Mouse (Mus musculus) C2C12 (cell line): ENCODE data around the gene Fkbp14. TPM values are rescaled to one million over a fixed set of nuclear protein-coding genes. Genes with fewer than 3 reads are reported as not detected.

Experiments used
- H3K27me3 ChIP-seq: one replicate; pipeline ENCODE4 v1.6.1; 2011; ENCODE audit not compliant: control insufficient read depth, insufficient read depth, insufficient read length
- H3K36me3 ChIP-seq: one replicate; pipeline ENCODE4 v1.6.1; 2011; ENCODE audit not compliant: control insufficient read depth, insufficient read depth
- H3K4me3 ChIP-seq: one replicate; pipeline ENCODE4 v1.5.1; 2011; ENCODE audit warnings: mild to moderate bottlenecking, control low read depth; ENCODE audit not compliant: poor library complexity, insufficient read depth, severe bottlenecking
- H3K79me2 ChIP-seq: one replicate; pipeline ENCODE4 v1.6.1; 2011; ENCODE audit not compliant: control insufficient read depth, insufficient read depth
- H3K79me3 ChIP-seq: one replicate; pipeline ENCODE4 v1.6.1; 2011; ENCODE audit warnings: low read depth, control low read depth
- H3ac ChIP-seq: one replicate; pipeline ENCODE3; 2011; ENCODE audit warnings: low read depth; ENCODE audit not compliant: control insufficient read depth, insufficient read length
- CEBPB ChIP-seq: IDR thresholded peaks from one replicate; pipeline ENCODE4 v1.6.1; 2011; ENCODE audit warnings: low read depth, mild to moderate bottlenecking, control low read depth, moderate library complexity
- CTCF ChIP-seq: IDR thresholded peaks from one replicate; pipeline ENCODE4 v1.5.1; 2011; ENCODE audit not compliant: control insufficient read depth, insufficient read depth, insufficient read length
- FOSL1 ChIP-seq: IDR thresholded peaks from one replicate; pipeline ENCODE4 v1.8.0; 2011; ENCODE audit warnings: mild to moderate bottlenecking, low read length; ENCODE audit not compliant: poor library complexity, insufficient read depth, severe bottlenecking
- MAX ChIP-seq: IDR thresholded peaks from one replicate; pipeline ENCODE4 v1.6.1; 2011; ENCODE audit warnings: mild to moderate bottlenecking, control low read depth
- MYOD1 ChIP-seq: IDR thresholded peaks from one replicate; pipeline ENCODE4 v1.6.1; 2011; ENCODE audit warnings: low read depth; ENCODE audit not compliant: control insufficient read depth, insufficient read length
- MYOG ChIP-seq: IDR thresholded peaks from one replicate; pipeline ENCODE4 v1.6.1; 2011; ENCODE audit not compliant: control insufficient read depth, insufficient read length; ENCODE audit errors: extremely low read depth
- USF1 ChIP-seq: IDR thresholded peaks from one replicate; pipeline ENCODE4 v1.6.1; 2011; ENCODE audit warnings: low read depth, mild to moderate bottlenecking, control low read depth, moderate library complexity
- polyA plus RNA-seq: library from polyadenylated mRNA; unstranded; fragments of >200 nt; fragmentation: generic; extraction: Trizol; gene quantifications from one replicate; pipeline ENCODE4 v1.2.1, GENCODE M21; 2012; ENCODE audit warnings: missing spikeins

Fkbp14 gene
- polyA plus RNA-seq, 1 experiment, result 5.0 TPM

DNA sequence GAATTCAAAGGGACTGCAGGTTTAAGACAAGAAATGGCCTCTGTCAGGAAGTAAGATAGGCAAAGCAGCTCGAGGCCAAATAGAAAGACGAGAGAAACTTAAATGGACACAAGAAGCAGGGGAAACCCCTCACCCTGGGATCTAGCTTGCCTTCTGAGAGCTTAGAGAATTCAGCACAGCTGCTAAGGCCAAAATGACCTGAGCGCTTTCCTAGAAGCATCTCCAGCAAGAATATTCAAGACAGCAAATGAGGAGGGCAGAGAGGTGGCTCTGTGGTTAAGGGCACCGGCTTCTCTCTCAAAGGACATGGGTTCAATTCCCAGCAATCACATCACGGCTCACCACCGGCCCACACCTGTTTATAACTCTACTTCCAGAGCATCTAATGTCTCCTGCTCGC is 60.1 kb downstream of the Fkbp14 start:
- H3ac ChIP-seq, result no peak overlapping the region
- H3K4me3 ChIP-seq, result no peak overlapping the region
- no peaks in the 10 kb centered on the region for H3K36me3 ChIP-seq
- no peaks in the 10 kb centered on the region for H3K79me3 ChIP-seq
- TF ChIP-seq MYOG, result no peak
- no peak for TF ChIP-seq CTCF
- no peak for TF ChIP-seq MYOD1
- no peaks in the 10 kb centered on the region for H3K79me2 ChIP-seq
- no peaks in the 10 kb centered on the region for H3K27me3 ChIP-seq

DNA sequence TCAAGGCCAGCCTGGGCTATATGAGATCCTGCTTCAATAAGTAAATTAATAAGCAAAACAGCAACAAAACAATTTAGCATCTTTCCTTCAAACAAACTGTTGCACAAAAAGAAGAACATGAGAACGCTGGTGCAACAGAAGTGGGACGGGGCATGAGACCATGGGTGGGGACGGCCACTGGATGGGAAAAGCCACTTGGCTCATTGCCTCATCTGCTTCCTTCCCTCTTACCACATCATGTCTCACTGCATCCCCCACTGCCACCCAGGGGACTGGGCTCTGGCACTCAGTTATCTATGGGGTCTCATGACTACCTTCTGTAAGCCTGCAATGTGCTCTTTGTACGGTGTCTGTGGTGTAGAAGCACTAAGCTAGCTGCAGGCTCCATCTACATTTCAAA is 61.6 kb downstream of the Fkbp14 start:
- H3K36me3 ChIP-seq, result no peaks in the 10 kb centered on the region
- no peak overlapping the region for H3ac ChIP-seq
- no peak overlapping the region for H3K4me3 ChIP-seq
- TF ChIP-seq MYOG, result no peak
- no peak for TF ChIP-seq USF1
- no peak for TF ChIP-seq MYOD1
- TF ChIP-seq FOSL1, result no peak
- TF ChIP-seq CEBPB, result no peak
- no peak for TF ChIP-seq CTCF
- TF ChIP-seq MAX, result no peak
- H3K79me2 ChIP-seq, result no peaks in the 10 kb centered on the region
- no peaks in the 10 kb centered on the region for H3K79me3 ChIP-seq
- H3K27me3 ChIP-seq, result no peaks in the 10 kb centered on the region

DNA sequence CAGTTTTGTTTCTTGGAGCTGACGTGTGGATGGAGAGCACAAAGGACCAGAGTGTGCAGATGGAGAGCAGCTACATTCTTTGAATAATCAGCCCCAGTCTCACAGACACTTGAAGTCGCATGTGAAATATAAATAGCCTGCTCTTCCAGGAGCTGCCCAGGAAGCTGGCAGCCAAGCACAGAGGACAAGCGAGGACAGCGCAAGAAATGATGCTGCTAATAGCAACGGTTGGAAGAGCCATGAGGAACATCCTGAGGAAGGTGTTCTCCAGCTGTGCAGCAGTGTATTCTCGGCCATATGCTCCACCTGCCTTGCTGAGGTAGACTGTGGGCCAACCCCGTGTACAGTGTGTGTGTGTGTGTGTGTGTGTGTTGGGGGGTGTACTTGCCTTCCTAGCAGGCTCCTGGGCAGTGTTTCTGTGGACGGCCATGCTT is 66.0 kb downstream of the Fkbp14 start:
- no peaks in the 10 kb centered on the region for H3K27me3 ChIP-seq
- H3K4me3 ChIP-seq, result no peak overlapping the region
- TF ChIP-seq CEBPB, result no peak
- no peak for TF ChIP-seq MYOG
- no peak for TF ChIP-seq CTCF
- TF ChIP-seq FOSL1, result no peak
- no peak for TF ChIP-seq USF1
- TF ChIP-seq MYOD1, result no peak
- no peak for TF ChIP-seq MAX

DNA sequence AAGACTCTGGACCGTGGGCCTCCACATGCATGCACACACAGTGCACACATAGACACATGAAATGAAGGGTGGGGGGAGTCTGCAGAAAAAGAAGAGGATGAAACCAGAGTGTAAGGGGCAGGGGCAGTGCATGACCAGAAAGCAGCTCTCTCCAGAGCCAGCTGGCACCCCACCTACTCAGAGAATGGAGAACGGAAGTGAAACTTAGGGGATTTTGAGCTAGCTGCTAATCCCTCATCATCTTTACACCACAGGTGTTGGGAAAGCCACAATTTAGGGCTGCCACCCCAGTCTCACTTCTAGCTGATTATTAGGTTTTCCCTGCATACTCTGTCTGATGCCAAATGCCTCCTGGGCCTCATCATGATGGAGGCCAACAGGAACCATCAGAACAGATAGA is 66.9 kb downstream of the Fkbp14 start:
- no peak for TF ChIP-seq MYOD1
- no peak for TF ChIP-seq MAX
- no peak for TF ChIP-seq USF1
- no peak for TF ChIP-seq CTCF
- no peak for TF ChIP-seq CEBPB
- TF ChIP-seq MYOG, result no peak
- no peak for TF ChIP-seq FOSL1

More for the DNA sequence above, 66.0 kb downstream of the Fkbp14 start:
- H3K36me3 ChIP-seq, result no peaks in the 10 kb centered on the region
- no peak overlapping the region for H3ac ChIP-seq
- H3K79me3 ChIP-seq, result no peaks in the 10 kb centered on the region
- no peaks in the 10 kb centered on the region for H3K79me2 ChIP-seq

DNA sequence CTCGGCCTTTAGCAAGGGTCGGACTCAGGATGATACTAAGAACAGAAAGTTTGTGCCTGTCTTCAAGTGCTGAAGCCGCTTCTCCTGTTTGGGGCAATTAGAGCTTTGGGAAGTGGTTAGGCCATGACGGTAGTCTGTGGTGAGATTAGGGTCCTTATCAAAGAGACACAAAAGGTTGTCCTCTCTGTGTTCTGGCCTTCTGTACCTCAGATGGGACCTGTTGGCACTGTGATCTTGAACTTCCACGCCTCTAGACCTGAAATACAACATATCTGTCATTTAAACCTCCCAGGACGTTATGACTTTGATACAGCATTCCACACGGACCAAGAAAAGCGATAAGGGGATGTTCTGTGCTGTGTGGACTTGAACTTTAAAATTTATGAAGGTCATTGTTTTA is 68.4 kb downstream of the Fkbp14 start:
- Histone ChIP-seq H3ac (no peak overlapping the region), H3K4me3 (no peak overlapping the region), H3K79me2 (no peaks in the 10 kb centered on the region), H3K27me3 (no peaks in the 10 kb centered on the region), H3K79me3 (no peaks in the 10 kb centered on the region), H3K36me3 (no peaks in the 10 kb centered on the region)
- TF ChIP-seq MYOG (no peak), FOSL1 (no peak), USF1 (no peak), CEBPB (no peak), MAX (no peak), MYOD1 (no peak), CTCF (no peak)

More for the DNA sequence above, 66.9 kb downstream of the Fkbp14 start:
- Histone ChIP-seq H3K79me3 (no peaks in the 10 kb centered on the region), H3K36me3 (no peaks in the 10 kb centered on the region), H3K27me3 (no peaks in the 10 kb centered on the region), H3ac (no peak overlapping the region), H3K4me3 (no peak overlapping the region), H3K79me2 (no peaks in the 10 kb centered on the region)

Other genes starting within 250 kb of the Fkbp14 start
- gene Wipf3, start 167.7 kb downstream of the Fkbp14 start, polyA plus RNA-seq, result 0.02 TPM
- gene Scrn1, start 30.8 kb downstream of the Fkbp14 start, polyA plus RNA-seq, result 40.6 TPM
- gene Plekha8, start 2.2 kb downstream of the Fkbp14 start, polyA plus RNA-seq, result 3.9 TPM
- gene Mturn, start 84.3 kb upstream of the Fkbp14 start, polyA plus RNA-seq, result 1.3 TPM
- 3.1 TPM for gene Znrf2, start 219.6 kb upstream of the Fkbp14 start, polyA plus RNA-seq